Mouse (Mus musculus) bone marrow macrophage, adult 2 months (primary cell): ENCODE results near the gene Fam83c. TPM values are rescaled to one million over a fixed set of nuclear protein-coding genes. Genes with fewer than 3 reads are reported as not detected.
A peak's percentile ranks its signal among the peaks of the same experiment; 100 is the strongest.

Source experiments
- H3K27ac ChIP-seq: 2 replicates; pipeline ENCODE4 v1.5.1; 2012; ENCODE audit warnings: low read depth, low read length; ENCODE audit not compliant: insufficient read depth
- H3K4me1 ChIP-seq: 2 replicates; pipeline ENCODE4 v1.6.1; 2012; ENCODE audit warnings: low read length; ENCODE audit not compliant: control insufficient read depth, insufficient read depth
- H3K4me3 ChIP-seq: 2 replicates; pipeline ENCODE4 v1.5.1; 2012; ENCODE audit warnings: mild to moderate bottlenecking, low read length, moderate library complexity; ENCODE audit not compliant: insufficient read depth
- CTCF ChIP-seq: IDR thresholded peaks from 2 replicates; pipeline ENCODE4 v1.5.1; 2012; ENCODE audit warnings: low read depth, mild to moderate bottlenecking, low read length, moderate library complexity
- POLR2A ChIP-seq: IDR thresholded peaks from 2 replicates; pipeline ENCODE4 v1.6.1; 2012; ENCODE audit warnings: mild to moderate bottlenecking, low read depth, low read length, borderline replicate concordance
- polyA plus RNA-seq: library from polyadenylated mRNA; stranded (reverse); fragments of >200 nt; gene quantifications from 2 replicates; pipeline ENCODE4 v1.2.4, GENCODE M21; 2012; ENCODE audit not compliant: missing spikeins, insufficient read depth, insufficient read length

The Fam83c gene
- polyA plus RNA-seq, 1 experiment, result not detected

- TF ChIP-seq POLR2A, result no peak
- no peak for TF ChIP-seq CTCF
Observed at GRCm38 (mm10) chr2:155817301-155818245, 17.1 kb downstream of the Fam83c start.

DNA sequence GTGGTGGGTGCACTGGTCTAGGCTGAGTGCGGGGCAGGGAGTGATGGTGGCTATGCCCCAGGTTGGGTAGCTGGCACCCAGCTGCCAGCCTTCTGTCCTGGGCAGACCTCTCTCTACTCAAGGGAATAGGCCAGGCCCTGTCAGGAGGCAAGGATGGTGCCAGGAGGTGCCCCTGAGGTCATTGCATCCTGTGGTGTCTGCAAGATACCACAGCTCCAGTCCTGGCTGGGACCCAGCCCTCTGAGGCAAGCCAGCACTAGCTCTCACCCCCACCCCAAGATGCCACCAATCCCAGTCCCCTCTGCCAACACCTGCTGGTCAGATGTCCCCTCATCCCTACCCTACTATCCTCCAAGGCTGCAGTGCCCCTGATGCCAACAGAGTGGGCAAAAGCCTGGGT lies 18.5 kb downstream of the Fam83c start:
- TF ChIP-seq POLR2A (no peak), CTCF (no peak)
- H3K4me3 ChIP-seq, result no peak overlapping the region
- H3K4me1 ChIP-seq, result peaks cover 27% of the 10 kb centered on the region
- no peak overlapping the region for H3K27ac ChIP-seq

More at GRCm38 (mm10) chr2:155817301-155818245, 17.1 kb downstream of the Fam83c start:
- H3K27ac ChIP-seq, result no peak overlapping the region
- H3K4me1 ChIP-seq, result peaks cover 27% of the 10 kb centered on the region
- peak overlapping the region; percentile 98 for H3K4me3 ChIP-seq

GRCm38 (mm10) chr2:155814829-155815228 lies 19.8 kb downstream of the Fam83c start:
- Histone ChIP-seq H3K4me3 (no peak overlapping the region), H3K4me1 (peaks cover 16% of the 10 kb centered on the region), H3K27ac (no peak overlapping the region)
- no peak for TF ChIP-seq CTCF

- no peak for TF ChIP-seq CTCF
- TF ChIP-seq POLR2A, result no peak
- peaks cover 7% of the 10 kb centered on the region for H3K4me1 ChIP-seq
- H3K27ac ChIP-seq, result no peak overlapping the region
- no peak overlapping the region for H3K4me3 ChIP-seq
Observed at GRCm38 (mm10) chr2:155812637-155813036, 22.0 kb downstream of the Fam83c start.

DNA sequence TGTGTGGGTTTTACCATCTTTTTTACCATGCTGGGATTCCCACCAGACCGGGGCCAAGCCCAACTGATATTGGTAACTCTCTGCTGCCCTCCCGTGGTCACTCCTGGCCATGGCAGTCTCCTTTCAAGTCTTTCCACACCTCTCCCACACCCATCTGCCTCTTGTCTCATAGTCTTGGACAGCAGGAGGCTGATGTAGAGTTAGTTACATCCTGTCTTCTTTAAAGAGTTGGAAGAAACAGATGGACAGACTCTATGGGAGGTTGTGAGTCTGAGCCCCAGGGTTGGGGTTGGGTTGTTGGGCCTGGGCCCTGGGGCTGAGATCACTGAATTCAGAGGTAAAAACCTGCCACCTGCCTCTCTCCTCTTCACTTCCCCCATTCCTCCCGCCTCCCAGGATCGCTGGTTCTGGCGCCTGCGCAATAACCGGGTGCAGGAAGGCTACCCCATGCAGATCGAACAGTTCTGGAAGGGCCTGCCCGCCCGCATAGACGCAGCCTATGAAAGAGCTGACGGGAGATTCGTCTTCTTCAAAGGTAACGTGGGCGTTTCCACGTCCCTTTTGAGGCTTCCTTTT lies 22.7 kb downstream of the Fam83c start:
- Histone ChIP-seq H3K4me3 (no peak overlapping the region), H3K27ac (no peak overlapping the region)
- TF ChIP-seq POLR2A (no peak), CTCF (peak; percentile 95)

DNA sequence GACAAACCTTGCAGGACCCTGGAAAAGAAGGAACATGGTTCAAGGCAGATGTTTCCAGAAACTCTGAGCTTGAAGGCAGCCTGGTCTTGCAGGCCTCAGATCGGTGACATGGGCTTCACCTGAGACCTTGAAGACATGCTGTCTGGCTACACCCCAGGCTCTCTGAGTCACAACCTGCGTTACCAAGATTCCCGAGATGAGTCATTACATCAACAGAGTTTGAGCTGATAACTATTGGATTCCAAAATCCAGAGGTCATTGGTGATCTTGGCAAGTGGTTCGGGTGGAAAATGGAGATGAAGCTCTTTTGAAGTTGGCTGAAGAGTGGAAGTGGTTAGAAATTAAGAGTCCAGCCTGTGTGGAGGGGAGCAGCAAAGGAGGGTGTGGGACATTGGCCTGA lies 25.0 kb downstream of the Fam83c start:
- no peak overlapping the region for H3K4me3 ChIP-seq
- TF ChIP-seq POLR2A, result no peak
- TF ChIP-seq CTCF, result no peak
- H3K4me1 ChIP-seq, result no peaks in the 10 kb centered on the region
- H3K27ac ChIP-seq, result no peak overlapping the region

More for the DNA sequence above, 22.7 kb downstream of the Fam83c start:
- H3K4me1 ChIP-seq, result no peaks in the 10 kb centered on the region; the same call in 1 of the 2 replicates

GRCm38 (mm10) chr2:155807408-155807807 lies 27.2 kb downstream of the Fam83c start:
- H3K4me3 ChIP-seq, result no peak overlapping the region
- no peak overlapping the region for H3K27ac ChIP-seq
- H3K4me1 ChIP-seq, result no peaks in the 10 kb centered on the region
- TF ChIP-seq CTCF (no peak), POLR2A (no peak)

DNA sequence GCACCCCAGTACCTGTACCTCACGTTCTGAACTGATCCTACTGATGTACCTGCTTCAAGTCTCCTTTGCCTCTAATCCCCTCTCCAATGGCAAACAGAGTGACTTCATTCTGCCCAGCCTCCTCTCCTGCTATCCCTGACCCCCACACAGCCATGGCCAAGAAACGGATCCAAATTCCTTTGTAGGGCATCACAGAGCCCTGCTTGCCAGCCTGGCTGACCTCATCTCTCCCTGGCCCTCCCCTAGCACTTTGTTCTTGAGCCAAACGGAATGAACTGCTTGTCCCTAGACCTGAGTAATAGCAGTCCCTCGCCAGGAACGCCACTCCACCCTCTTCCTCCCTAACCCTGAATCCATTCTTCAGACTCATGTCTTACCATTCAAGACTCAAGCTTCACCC lies 28.1 kb downstream of the Fam83c start:
- H3K27ac ChIP-seq, result no peak overlapping the region
- H3K4me3 ChIP-seq, result no peak overlapping the region
- no peak for TF ChIP-seq CTCF
- TF ChIP-seq POLR2A, result no peak
- H3K4me1 ChIP-seq, result no peaks in the 10 kb centered on the region

GRCm38 (mm10) chr2:155805925-155806255 lies 28.8 kb downstream of the Fam83c start:
- no peak for TF ChIP-seq POLR2A
- TF ChIP-seq CTCF, result no peak
- Histone ChIP-seq H3K4me1 (no peaks in the 10 kb centered on the region), H3K4me3 (no peak overlapping the region), H3K27ac (no peak overlapping the region)

DNA sequence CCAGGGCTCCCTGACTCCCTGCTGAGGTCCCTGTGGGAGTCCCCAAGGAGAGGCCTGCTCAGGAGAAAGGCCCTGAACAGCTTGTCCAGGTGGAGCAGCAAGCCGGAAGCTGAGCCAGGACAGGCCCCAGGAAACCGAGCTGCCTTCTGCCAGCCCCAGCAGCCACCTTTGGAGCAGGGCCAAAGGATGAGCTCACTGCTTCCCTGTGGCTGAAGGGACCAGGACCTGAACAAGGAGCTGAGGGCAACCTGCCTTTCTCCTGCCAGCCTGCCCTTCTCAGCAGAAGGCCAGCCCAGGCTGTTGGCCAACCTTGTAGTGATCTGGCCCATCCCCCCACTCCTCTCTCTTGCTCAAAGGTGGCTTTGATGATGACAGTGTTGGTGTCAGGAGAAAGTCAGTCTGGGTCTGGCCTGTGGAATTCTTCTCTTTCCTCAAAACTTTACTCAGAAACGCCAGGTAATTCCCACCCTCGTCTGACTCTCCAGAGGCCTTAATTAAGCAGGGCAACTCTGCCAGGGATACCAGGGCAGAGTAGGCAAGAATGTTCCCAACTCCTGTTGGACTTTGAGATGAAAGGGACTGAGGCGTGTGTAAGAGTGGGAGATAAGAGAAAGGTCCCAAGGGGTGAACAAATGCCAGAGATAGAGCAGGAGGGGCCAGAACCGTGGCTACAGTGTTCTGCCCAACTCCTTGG lies 29.3 kb downstream of the Fam83c start:
- TF ChIP-seq CTCF (no peak), POLR2A (no peak)
- no peak overlapping the region for H3K4me3 ChIP-seq
- no peak overlapping the region for H3K27ac ChIP-seq
- no peaks in the 10 kb centered on the region for H3K4me1 ChIP-seq
